Mouse (Mus musculus) lung, adult 2 months (tissue): ENCODE data around the gene Gcnt2.

Source experiments
- CTCF ChIP-seq: fragments of 200-500 bp; IDR thresholded peaks from 2 replicates; pipeline ENCODE4 v1.5.1; 2011; ENCODE audit warnings: mild to moderate bottlenecking, low read length, control low read depth; ENCODE audit not compliant: insufficient read depth
- POLR2A ChIP-seq: fragments of 200-500 bp; IDR thresholded peaks from 2 replicates; pipeline ENCODE4 v1.6.1; 2011; ENCODE audit warnings: low read depth, mild to moderate bottlenecking, control low read depth, low read length, borderline replicate concordance; ENCODE audit errors: extremely low read depth

DNA sequence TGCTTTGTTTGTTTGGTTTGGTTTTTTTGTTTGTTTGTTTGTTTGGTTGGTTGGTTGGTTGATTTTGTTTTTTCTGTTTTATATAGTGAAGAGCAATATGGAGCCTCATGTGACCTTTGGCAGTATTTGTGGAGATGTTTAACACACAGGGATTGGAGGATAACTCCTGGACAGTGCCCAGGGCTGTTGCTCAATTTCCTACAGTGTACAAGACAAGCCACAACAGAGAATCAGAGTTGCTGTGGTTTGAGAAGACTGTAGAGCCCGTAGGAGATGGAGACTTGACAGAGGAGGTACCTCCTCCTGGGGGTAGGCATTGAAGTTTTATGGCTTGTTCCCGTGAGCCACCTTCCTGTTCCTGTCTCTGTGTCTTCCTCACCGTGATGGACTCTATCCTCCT lies 87.0 kb downstream of the Gcnt2 start:
- TF ChIP-seq POLR2A (no peak), CTCF (no peak)
